In the genomic region with DNA sequence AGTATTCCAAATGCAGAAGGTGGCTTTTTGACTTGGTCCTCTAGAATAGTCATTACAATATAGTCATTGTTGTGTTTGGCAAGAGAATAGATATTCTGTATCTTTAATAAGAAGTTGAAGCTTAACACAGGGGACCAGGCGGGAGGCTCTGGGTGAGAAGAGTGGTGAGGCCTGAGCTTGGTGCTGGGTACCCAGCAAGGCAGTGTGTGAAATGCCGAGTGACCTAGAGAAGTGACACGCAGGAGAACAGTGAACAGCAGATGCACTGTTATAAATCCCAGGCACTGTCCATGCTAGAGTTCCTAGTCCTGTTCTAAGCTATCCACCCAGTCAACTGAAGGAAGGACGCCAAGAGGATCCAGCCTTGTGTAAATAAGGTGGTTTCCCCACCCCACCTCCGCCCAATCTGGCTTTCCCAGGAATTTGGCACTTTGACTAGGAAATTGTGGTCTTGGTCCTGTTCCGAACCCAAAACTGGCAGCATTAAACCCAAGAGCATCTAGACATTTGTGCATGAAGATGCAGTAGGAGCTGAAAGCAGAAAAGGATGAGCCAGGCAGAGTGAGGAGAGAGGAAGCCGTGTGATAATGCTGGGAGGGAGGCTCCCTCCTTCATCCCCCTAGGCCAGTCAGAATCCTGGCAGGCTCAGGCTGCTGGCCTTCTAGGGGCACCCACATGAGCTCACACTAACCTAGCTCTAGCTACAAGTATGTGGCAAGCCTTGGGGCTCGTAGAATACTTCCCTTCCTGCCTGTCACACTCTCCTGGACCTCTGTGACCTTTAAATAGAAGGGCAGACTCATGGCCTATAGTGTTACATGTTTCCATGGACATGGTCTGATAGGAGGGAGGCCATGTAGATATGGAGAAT, we compare ENCODE assay signal across 11 mouse cellular contexts. TPM values are rescaled to one million over a fixed set of nuclear protein-coding genes. Genes with fewer than 3 reads are reported as not detected.
DNase-seq lines count a peak whose midpoint lies in the region; ATAC-seq lines count a peak whose summit lies in the region.
"Had no signal": no experiment of that assay in that cellular context is flagged by ENCODE, and none has a peak within 500 bp of the region (broad histone marks: within the 10 kb centered on the region; RNA-seq: fewer than 3 reads in every experiment).

No protein-coding gene starts in this region.

- H3K4me2 ChIP-seq in kidney, embryonic 14.5 days (replicated peaks; ENCODE audit: low read depth, low read length): no peak overlapping the region
- H3K4me2 ChIP-seq: limb, embryonic 15.5 days had no signal

- peak; percentile 60 for ATAC-seq in kidney, embryonic 14.5 days (ENCODE audit: low FRiP score, low TSS enrichment)
- no peak for ATAC-seq in megakaryocyte, adult 5-6 weeks (ENCODE audit: poor library complexity, severe bottlenecking)
- ATAC-seq: hindbrain, embryonic 16.5 days had no signal

- DNase-seq in kidney, adult 18-20 months: no peak
- peak; percentile 92 for DNase-seq in cerebellum, adult 11-12 months
- DNase-seq in frontal cortex, postnatal 36 days (ENCODE audit: low spot score in 2 of 2): peak; percentile 80 to 92
- peak; percentile 83 to 85 for DNase-seq in left cerebral cortex, postnatal 36 days (ENCODE audit: low spot score in 2 of 2)
- no peak for DNase-seq in spleen, postnatal 36 days (ENCODE audit: low spot score in 2 of 2)
- no peak for DNase-seq in natural killer cell, adult 2 months (ENCODE audit: low spot score in 2 of 2)

- intact Hi-C loops in left cerebral cortex, postnatal 36 days (cut with DNase I): no loop called here

- H3K27ac ChIP-seq in kidney, embryonic 14.5 days (ENCODE audit: low read depth, low read length): no peak overlapping the region
- H3K27ac ChIP-seq: limb, embryonic 15.5 days had no signal

- no peaks in the 10 kb centered on the region for H3K36me3 ChIP-seq in kidney, embryonic 14.5 days (ENCODE audit: control insufficient read depth, insufficient read depth, low read length)
- H3K36me3 ChIP-seq: limb, embryonic 15.5 days had no signal

- no peak overlapping the region for H3K9ac ChIP-seq in kidney, embryonic 14.5 days (ENCODE audit: low read depth, low read length)
- H3K9ac ChIP-seq: limb, embryonic 15.5 days had no signal

- H3K4me3 ChIP-seq in kidney, embryonic 14.5 days (ENCODE audit: low read length): no peak overlapping the region
- H3K4me3 ChIP-seq: erythroblast, embryonic 14.5 days; limb, embryonic 15.5 days had no signal

- 66% methylated on average over 8 of the region's 8 CpGs for WGBS in kidney, embryonic 14.5 days

- H3K27me3 ChIP-seq in kidney, embryonic 14.5 days (ENCODE audit: control insufficient read depth, insufficient read depth, low read length): no peaks in the 10 kb centered on the region
- H3K27me3 ChIP-seq: limb, embryonic 15.5 days had no signal

- H3K4me1 ChIP-seq in kidney, embryonic 14.5 days (ENCODE audit: control insufficient read depth, insufficient read depth, low read length): peaks cover 9% of the 10 kb centered on the region

- H3K9me3 ChIP-seq in kidney, embryonic 14.5 days (ENCODE audit: control insufficient read depth, low read length): no peaks in the 10 kb centered on the region
- H3K9me3 ChIP-seq: limb, embryonic 15.5 days had no signal

RNA-seq across cellular contexts. Expression of gene Wdfy2, which starts 55.5 kb away (rescaled TPM):
- polyA plus RNA-seq in kidney, embryonic 14.5 days (2014; fragmentation: Nextera tagmentation; extraction: Ambion mirVana): 5.2 and 12.1 TPM in 2 replicates
- total RNA-seq in left cerebral cortex, postnatal 36 days (2021): 10 to 100 TPM; 10.5 to 12.8 TPM
- 35.4 and 35.8 TPM in 2 replicates for total RNA-seq in megakaryocyte, adult 5-6 weeks (2015)
- 45.7 and 51.7 TPM in 2 replicates for total RNA-seq in megakaryocyte, adult 5-6 weeks (2017)

Comparison
In these comparisons a context has a peak if more than half of its experiments do, and no peak if none do; other contexts are left out.
1. DNase-seq: peak in cerebellum, adult 11-12 months (single experiment), frontal cortex, postnatal 36 days (2 of 2) and left cerebral cortex, postnatal 36 days (2 of 2); none in kidney, adult 18-20 months (single experiment), spleen, postnatal 36 days (0 of 2) and natural killer cell, adult 2 months (0 of 2).